Mouse (Mus musculus): ENCODE data around the gene Rnf220.

GRCm38 (mm10) chr4:117499043-117499442 lies 2.2 kb upstream of the Rnf220 start:
- no peak for TF ChIP-seq CTCF (IDR thresholded peaks at IDR 0.05; ENCODE audit: low read depth, low read length)
- no peak for TF ChIP-seq POLR2A (IDR thresholded peaks at IDR 0.05; ENCODE audit: extremely low read depth, insufficient read depth, low read length)

All from liver, adult 2 months (tissue).